ENCODE assay signal across 8 mouse cellular contexts in genomic region chr8:122569329-122569728, GRCm38 (mm10). TPM values are rescaled to one million over a fixed set of nuclear protein-coding genes. Genes with fewer than 3 reads are reported as not detected.
A peak's percentile ranks its signal among the peaks of the same experiment; 100 is the strongest.
DNase-seq lines count a peak whose midpoint lies in the region; ATAC-seq and TF ChIP-seq lines count a peak whose summit lies in the region.

No protein-coding gene starts in this region.

- H3K4me3 ChIP-seq in lung, postnatal 0 days (ENCODE audit: low read depth, low read length) = no peak overlapping the region
- peak overlapping the region; percentile 88 for H3K4me3 ChIP-seq in embryonic facial prominence, embryonic 15.5 days (replicated peaks)
- peak overlapping the region; percentile 81; the same call in 1 of the 2 replicates for H3K4me3 ChIP-seq in intestine, postnatal 0 days (ENCODE audit: low read depth, low read length)
- peak overlapping the region; percentile 7; the same call in 1 of the 2 replicates for H3K4me3 ChIP-seq in neural tube, embryonic 14.5 days (ENCODE audit: low read depth, low read length)
- no peak overlapping the region for H3K4me3 ChIP-seq in cerebellum, adult 2 months (replicated peaks; ENCODE audit: insufficient read depth, low read depth, low read length)

- H3K27ac ChIP-seq in lung, postnatal 0 days (ENCODE audit: low read length) = no peak overlapping the region
- 0 out of 2 replicates have a peak overlapping the region, but pooled peaks have one; percentile 7 for H3K27ac ChIP-seq in embryonic facial prominence, embryonic 15.5 days (replicated peaks)
- no peak overlapping the region for H3K27ac ChIP-seq in intestine, postnatal 0 days (ENCODE audit: low read depth, low read length)
- no peak overlapping the region for H3K27ac ChIP-seq in neural tube, embryonic 14.5 days (ENCODE audit: low read depth, low read length)
- no peak overlapping the region for H3K27ac ChIP-seq in cerebellum, adult 2 months (ENCODE audit: insufficient read depth, low read length)

- 0 out of 2 replicates have a peak overlapping the region, but pooled peaks have one; percentile 17 for H3K4me2 ChIP-seq in lung, postnatal 0 days (replicated peaks; ENCODE audit: low read depth, low read length)
- H3K4me2 ChIP-seq in embryonic facial prominence, embryonic 15.5 days (replicated peaks) = peak overlapping the region; percentile 75
- H3K4me2 ChIP-seq in intestine, postnatal 0 days (replicated peaks; ENCODE audit: low read depth) = peak overlapping the region; percentile 92
- H3K4me2 ChIP-seq in neural tube, embryonic 14.5 days (ENCODE audit: low read depth, low read length) = peak overlapping the region; percentile 86; the same call in 1 of the 2 replicates

- TF ChIP-seq EP300 in lung, postnatal 0 days (IDR thresholded peaks at IDR 0.05) = no peak

- ATAC-seq in lung, postnatal 0 days = no peak
- no peak for ATAC-seq in embryonic facial prominence, embryonic 15.5 days (ENCODE audit: insufficient number of reproducible peaks, low FRiP score, low TSS enrichment, low read depth)
- ATAC-seq in intestine, postnatal 0 days = no peak
- no peak for ATAC-seq in neural tube, embryonic 14.5 days (ENCODE audit: low read depth)

- peaks cover 10% of the 10 kb centered on the region; the same call in 1 of the 2 replicates for H3K4me1 ChIP-seq in lung, postnatal 0 days (ENCODE audit: insufficient read depth, low read depth, low read length)
- H3K4me1 ChIP-seq in embryonic facial prominence, embryonic 15.5 days = peaks cover 24% of the 10 kb centered on the region
- peaks cover 12% of the 10 kb centered on the region; the same call in 1 of the 2 replicates for H3K4me1 ChIP-seq in intestine, postnatal 0 days (replicated peaks; ENCODE audit: control insufficient read depth, insufficient read depth, low read length)
- H3K4me1 ChIP-seq in neural tube, embryonic 14.5 days (ENCODE audit: control insufficient read depth, insufficient read depth, low read length) = peaks cover 7% of the 10 kb centered on the region
- H3K4me1 ChIP-seq in cerebellum, adult 2 months (ENCODE audit: control insufficient read depth, insufficient read depth, low read length) = peaks cover 33% of the 10 kb centered on the region

- TF ChIP-seq CTCF in lung, postnatal 0 days (IDR thresholded peaks at IDR 0.05) = 0 out of 2 replicates have a peak, but pooled peaks have one; percentile 15
- TF ChIP-seq CTCF in intestine, postnatal 0 days (IDR thresholded peaks at IDR 0.05; ENCODE audit: low read depth) = peak; percentile 34
- no peak for TF ChIP-seq CTCF in cerebellum, adult 2 months (IDR thresholded peaks at IDR 0.05; ENCODE audit: borderline replicate concordance, insufficient read depth, low read depth, low read length)

- no peak for TF ChIP-seq POLR2A in cerebellum, adult 2 months (IDR thresholded peaks at IDR 0.05; ENCODE audit: borderline replicate concordance, insufficient read depth, low read length)

- H3K9me3 ChIP-seq in lung, postnatal 0 days (ENCODE audit: low read length) = no peaks in the 10 kb centered on the region
- no peaks in the 10 kb centered on the region for H3K9me3 ChIP-seq in embryonic facial prominence, embryonic 15.5 days (replicated peaks)
- H3K9me3 ChIP-seq in intestine, postnatal 0 days (ENCODE audit: control insufficient read depth) = no peaks in the 10 kb centered on the region
- H3K9me3 ChIP-seq in neural tube, embryonic 14.5 days (ENCODE audit: control insufficient read depth, low read length) = no peaks in the 10 kb centered on the region

- no peaks in the 10 kb centered on the region for H3K36me3 ChIP-seq in lung, postnatal 0 days (ENCODE audit: insufficient read depth, low read length)
- peaks cover 48% of the 10 kb centered on the region for H3K36me3 ChIP-seq in embryonic facial prominence, embryonic 15.5 days
- peaks cover 40% of the 10 kb centered on the region for H3K36me3 ChIP-seq in intestine, postnatal 0 days (ENCODE audit: control insufficient read depth, insufficient read depth)
- 0 out of 2 replicates have a peak, but pooled peaks cover 6% of the 10 kb centered on the region for H3K36me3 ChIP-seq in neural tube, embryonic 14.5 days (ENCODE audit: control insufficient read depth, insufficient read depth, low read length)

- H3K27me3 ChIP-seq in lung, postnatal 0 days (replicated peaks; ENCODE audit: insufficient read depth, low read length) = no peaks in the 10 kb centered on the region
- H3K27me3 ChIP-seq in embryonic facial prominence, embryonic 15.5 days = no peaks in the 10 kb centered on the region
- H3K27me3 ChIP-seq in intestine, postnatal 0 days (replicated peaks; ENCODE audit: control insufficient read depth, insufficient read depth, low read length) = no peaks in the 10 kb centered on the region
- H3K27me3 ChIP-seq in neural tube, embryonic 14.5 days (ENCODE audit: control insufficient read depth, insufficient read depth, low read length) = no peaks in the 10 kb centered on the region
- H3K27me3 ChIP-seq in cerebellum, adult 2 months (ENCODE audit: control insufficient read depth, insufficient read depth, low read length) = no peaks in the 10 kb centered on the region

- no peak overlapping the region for H3K9ac ChIP-seq in lung, postnatal 0 days (replicated peaks; ENCODE audit: low read depth)
- H3K9ac ChIP-seq in embryonic facial prominence, embryonic 15.5 days = peak overlapping the region; percentile 28
- peak overlapping the region; percentile 85; the same call in 1 of the 2 replicates for H3K9ac ChIP-seq in intestine, postnatal 0 days (ENCODE audit: low read depth, low read length)
- no peak overlapping the region for H3K9ac ChIP-seq in neural tube, embryonic 14.5 days (replicated peaks; ENCODE audit: low read depth, low read length)

- DNase-seq in lung, postnatal 0 days (ENCODE audit: low spot score) = no peak
- DNase-seq in lung, adult 18-20 months = no peak
- DNase-seq in embryo, embryonic 9.5 days (ENCODE audit: extremely low spot score) = no peak
- no peak for DNase-seq in layer of hippocampus, postnatal 25 days (ENCODE audit: extremely low spot score in 1 of 2, low spot score in 1 of 2)
- no peak for DNase-seq in cerebellum, adult 2 months

- 55% methylated on average over 9 of the region's 9 CpGs for WGBS in lung, postnatal 0 days
- WGBS in embryonic facial prominence, embryonic 15.5 days = 58% methylated on average over 9 of the region's 9 CpGs
- 67% methylated on average over 9 of the region's 9 CpGs for WGBS in intestine, postnatal 0 days
- WGBS in neural tube, embryonic 14.5 days = 64% methylated on average over 9 of the region's 9 CpGs
- 63% methylated on average over 9 of the region's 9 CpGs for WGBS in cerebellum, adult 2 months

RNA-seq across cellular contexts. Expression of gene Cdt1, which starts 1.5 kb away (rescaled TPM):
- polyA plus RNA-seq in lung, postnatal 0 days (2015; fragmentation: Nextera tagmentation; extraction: Ambion mirVana) = 7.4 and 7.7 TPM in 2 replicates
- 32.5 and 36.2 TPM in 2 replicates for polyA plus RNA-seq in embryonic facial prominence, embryonic 15.5 days (2015; fragmentation: Nextera tagmentation; extraction: Ambion mirVana)
- 13.3 and 14.0 TPM in 2 replicates for polyA plus RNA-seq in intestine, postnatal 0 days (2015; fragmentation: Nextera tagmentation; extraction: Ambion mirVana)
- 4.7 TPM in 2 replicates for polyA plus RNA-seq in neural tube, embryonic 14.5 days (2014; fragmentation: Nextera tagmentation; extraction: Ambion mirVana)
- total RNA-seq in layer of hippocampus, postnatal 25 days (2021) = 1 to 10 TPM; 1.1 to 1.6 TPM
- 7.6 and 8.8 TPM in 2 replicates for polyA plus RNA-seq in cerebellum, adult 2 months (2012; rRNA removed)

RNA-seq across cellular contexts. Expression of gene Aprt, which starts 7.4 kb away (rescaled TPM):
- 203 and 206 TPM in 2 replicates for polyA plus RNA-seq in lung, postnatal 0 days (2015; fragmentation: Nextera tagmentation; extraction: Ambion mirVana)
- polyA plus RNA-seq in embryonic facial prominence, embryonic 15.5 days (2015; fragmentation: Nextera tagmentation; extraction: Ambion mirVana) = 298 and 312 TPM in 2 replicates
- 676 and 681 TPM in 2 replicates for polyA plus RNA-seq in intestine, postnatal 0 days (2015; fragmentation: Nextera tagmentation; extraction: Ambion mirVana)
- 170 and 179 TPM in 2 replicates for polyA plus RNA-seq in neural tube, embryonic 14.5 days (2014; fragmentation: Nextera tagmentation; extraction: Ambion mirVana)
- 10 to 100 TPM; 62.5 to 69.6 TPM for total RNA-seq in layer of hippocampus, postnatal 25 days (2021)
- 52.9 and 57.4 TPM in 2 replicates for polyA plus RNA-seq in cerebellum, adult 2 months (2012; rRNA removed)

RNA-seq across cellular contexts. Expression of gene Piezo1, which starts 18.2 kb away (rescaled TPM):
- 27.3 and 31.3 TPM in 2 replicates for polyA plus RNA-seq in lung, postnatal 0 days (2015; fragmentation: Nextera tagmentation; extraction: Ambion mirVana)
- polyA plus RNA-seq in embryonic facial prominence, embryonic 15.5 days (2015; fragmentation: Nextera tagmentation; extraction: Ambion mirVana) = 14.3 and 16.7 TPM in 2 replicates
- polyA plus RNA-seq in intestine, postnatal 0 days (2015; fragmentation: Nextera tagmentation; extraction: Ambion mirVana) = 4.4 and 7.3 TPM in 2 replicates
- polyA plus RNA-seq in neural tube, embryonic 14.5 days (2014; fragmentation: Nextera tagmentation; extraction: Ambion mirVana) = 1.2 and 3.0 TPM in 2 replicates
- 1 to 10 TPM; 3.6 to 5.7 TPM for total RNA-seq in layer of hippocampus, postnatal 25 days (2021)
- polyA plus RNA-seq in cerebellum, adult 2 months (2012; rRNA removed) = 4.2 and 4.5 TPM in 2 replicates

RNA-seq across cellular contexts. Expression of gene Galns, which starts 41.9 kb away (rescaled TPM):
- 14.3 and 14.5 TPM in 2 replicates for polyA plus RNA-seq in lung, postnatal 0 days (2015; fragmentation: Nextera tagmentation; extraction: Ambion mirVana)
- 11.3 TPM in 2 replicates for polyA plus RNA-seq in embryonic facial prominence, embryonic 15.5 days (2015; fragmentation: Nextera tagmentation; extraction: Ambion mirVana)
- polyA plus RNA-seq in intestine, postnatal 0 days (2015; fragmentation: Nextera tagmentation; extraction: Ambion mirVana) = 58.1 and 59.0 TPM in 2 replicates
- polyA plus RNA-seq in neural tube, embryonic 14.5 days (2014; fragmentation: Nextera tagmentation; extraction: Ambion mirVana) = 6.9 and 7.1 TPM in 2 replicates
- 10 to 100 TPM; 11.2 TPM for total RNA-seq in layer of hippocampus, postnatal 25 days (2021)
- polyA plus RNA-seq in cerebellum, adult 2 months (2012; rRNA removed) = 8.5 and 8.7 TPM in 2 replicates

RNA-seq across cellular contexts. Expression of gene Trappc2l, which starts 42.1 kb away (rescaled TPM):
- polyA plus RNA-seq in lung, postnatal 0 days (2015; fragmentation: Nextera tagmentation; extraction: Ambion mirVana) = 66.8 and 70.0 TPM in 2 replicates
- 54.5 and 62.3 TPM in 2 replicates for polyA plus RNA-seq in embryonic facial prominence, embryonic 15.5 days (2015; fragmentation: Nextera tagmentation; extraction: Ambion mirVana)
- 136 and 144 TPM in 2 replicates for polyA plus RNA-seq in intestine, postnatal 0 days (2015; fragmentation: Nextera tagmentation; extraction: Ambion mirVana)
- 119 and 150 TPM in 2 replicates for polyA plus RNA-seq in neural tube, embryonic 14.5 days (2014; fragmentation: Nextera tagmentation; extraction: Ambion mirVana)
- 10 to 100 TPM; 75.2 to 87.6 TPM for total RNA-seq in layer of hippocampus, postnatal 25 days (2021)
- polyA plus RNA-seq in cerebellum, adult 2 months (2012; rRNA removed) = 199 and 206 TPM in 2 replicates

Comparison
In these comparisons a context has a peak if more than half of its experiments do, and no peak if none do; other contexts are left out.
1. H3K4me2 ChIP-seq: peak in every context shown above with its lines; median percentile 92 in intestine, postnatal 0 days; 86 in neural tube, embryonic 14.5 days; 75 in embryonic facial prominence, embryonic 15.5 days; 17 in lung, postnatal 0 days.
2. H3K4me3 ChIP-seq: peak in embryonic facial prominence, embryonic 15.5 days (single experiment), intestine, postnatal 0 days (single experiment) and neural tube, embryonic 14.5 days (single experiment); none in lung, postnatal 0 days (single experiment) and cerebellum, adult 2 months (single experiment).
3. H3K9ac ChIP-seq: peak in embryonic facial prominence, embryonic 15.5 days (single experiment) and intestine, postnatal 0 days (single experiment); none in lung, postnatal 0 days (single experiment) and neural tube, embryonic 14.5 days (single experiment).